Mouse (Mus musculus) T-helper 17 cell (primary cell): ENCODE results near the gene Etnppl.

ENCODE experiments used
- in situ Hi-C, 2 experiments: fragments of 300-600 bp; cut with MboI, MseI; formaldehyde crosslinking; loops; 1 replicate in 1 of 2; 2 replicates in 1 of 2; pipeline ENCODE4 v1.15.1; 2025; ENCODE audit warnings: high pct_unique_total_duplicates in 2 of 2

The Etnppl gene

DNA sequence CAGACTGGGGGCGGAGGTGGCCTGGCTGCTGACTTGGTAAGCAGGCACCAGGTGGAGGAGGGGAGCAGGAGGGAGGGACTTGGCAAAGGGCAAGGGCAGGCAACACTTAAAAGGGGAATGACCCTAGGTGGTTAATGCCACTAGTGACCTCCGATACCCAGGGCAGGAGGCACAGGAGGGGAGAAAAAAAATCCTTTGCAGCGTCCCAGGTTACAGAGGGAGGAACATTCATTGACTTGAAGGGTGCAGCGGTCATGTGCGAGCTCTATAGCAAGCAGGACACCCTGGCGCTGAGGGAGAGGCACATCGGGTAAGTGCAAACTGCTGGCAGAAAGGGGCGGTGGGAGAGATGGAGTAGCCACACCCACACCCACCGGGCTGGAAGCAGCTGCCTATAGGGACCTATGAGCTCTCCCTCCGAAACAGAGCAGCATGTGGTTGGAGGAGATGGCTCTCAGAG, at the start of gene Etnppl:
Gene Etnppl, plus strand, starts transcription at position 10 of the 460 bp plus-strand sequence.
- in situ Hi-C loops: no loop called here

DNA sequence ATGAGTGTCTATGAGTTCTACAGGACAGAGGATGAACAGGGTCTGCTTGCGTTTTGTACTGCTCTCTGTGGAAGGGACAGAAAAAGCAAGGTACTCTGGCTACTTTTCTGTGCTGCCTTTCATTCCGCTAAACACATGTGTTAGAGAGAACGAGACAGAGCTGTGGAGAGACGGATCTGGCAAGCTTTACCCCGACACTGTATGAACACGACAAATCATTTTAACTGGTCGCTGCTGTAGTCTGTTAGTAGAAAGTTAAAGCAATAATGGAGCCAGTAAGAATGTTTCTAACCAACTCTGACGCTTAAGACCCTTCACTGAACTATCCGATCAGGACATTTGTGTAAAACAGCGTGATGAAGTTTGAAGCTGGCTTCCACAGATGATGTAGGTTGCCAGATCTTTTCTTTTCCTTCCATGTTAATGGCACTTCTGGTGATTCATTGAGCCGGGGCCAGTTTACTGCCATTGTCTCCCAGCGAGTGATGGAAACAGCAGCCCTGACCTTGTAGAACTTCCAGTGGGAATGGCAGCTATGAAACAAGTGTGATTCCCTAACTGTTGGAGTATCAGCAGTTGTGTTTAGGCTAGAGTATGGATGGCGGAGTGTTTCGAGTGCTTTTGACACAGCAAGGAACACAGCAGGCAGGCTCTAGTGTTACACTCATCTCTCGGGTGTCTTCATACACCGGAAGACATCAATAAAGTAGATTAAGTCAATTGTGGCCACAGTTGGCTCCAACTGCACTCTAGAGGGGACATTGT, 48.7 kb upstream of the Etnppl start:
- in situ Hi-C loops: no loop called here

DNA sequence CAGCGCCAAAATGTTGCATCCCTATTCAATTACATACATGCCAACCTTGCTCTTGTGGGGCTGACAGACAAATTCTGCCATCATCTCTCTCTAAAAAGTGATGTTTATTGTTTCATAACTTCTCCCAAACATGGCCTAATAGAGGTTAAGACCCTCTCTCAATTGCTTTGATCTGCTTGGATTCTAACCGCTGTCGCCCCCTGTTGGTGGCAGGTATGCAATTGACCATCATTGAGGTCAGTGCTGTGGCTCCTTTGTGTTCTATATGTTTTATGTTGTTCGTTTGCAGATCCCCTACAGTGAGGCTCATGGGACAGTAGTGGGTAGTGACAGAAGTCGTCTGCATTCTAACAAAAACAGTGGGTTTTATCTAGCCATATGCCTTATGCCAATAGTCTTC, 44.0 kb upstream of the Etnppl start:
- in situ Hi-C loops: no loop called here

DNA sequence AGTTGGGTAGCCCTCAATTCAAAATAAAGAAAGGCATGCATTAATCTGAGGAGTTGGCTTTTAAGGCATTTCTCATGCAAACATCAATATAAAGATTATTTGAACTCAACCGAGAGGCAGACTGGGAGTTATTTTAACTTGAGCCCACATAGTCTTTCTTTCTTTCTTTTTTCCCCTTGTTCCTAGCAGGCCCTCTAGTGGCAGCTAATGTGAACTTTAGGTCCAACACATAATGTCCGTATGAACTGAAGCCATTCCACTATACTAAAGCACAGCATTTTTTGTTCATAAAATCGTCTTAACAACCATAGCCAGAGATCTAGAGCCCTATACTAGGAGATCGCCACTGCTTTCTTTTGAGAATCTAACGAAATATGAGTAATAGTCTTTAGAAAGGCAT, 42.6 kb upstream of the Etnppl start:
- in situ Hi-C loops: loop anchor here (5.0 kb wide), 2 partner anchors 472 to 477 kb away; no protein-coding TSS in a partner anchor

DNA sequence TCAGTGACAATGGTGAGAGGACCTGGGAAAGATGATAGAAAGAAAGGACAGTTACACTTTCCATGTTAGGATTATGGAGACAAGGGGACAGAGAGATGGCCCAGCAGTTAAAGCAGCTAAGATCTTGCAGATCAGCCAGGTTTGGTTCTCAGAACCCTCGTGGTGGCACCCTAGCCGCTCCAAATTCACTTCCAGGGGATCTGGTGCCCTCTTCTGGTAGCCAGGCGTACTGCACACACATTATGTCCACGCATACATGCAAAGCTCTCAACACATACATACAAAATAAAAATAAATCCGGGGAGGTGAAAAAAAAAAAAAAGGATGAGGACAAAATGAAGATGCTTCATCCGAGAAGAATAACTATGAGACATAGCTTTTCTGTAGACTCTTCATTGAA, 40.6 kb upstream of the Etnppl start:
- in situ Hi-C loops: loop anchor here (5.0 kb wide), 2 partner anchors 474 to 479 kb away; no protein-coding TSS in a partner anchor

DNA sequence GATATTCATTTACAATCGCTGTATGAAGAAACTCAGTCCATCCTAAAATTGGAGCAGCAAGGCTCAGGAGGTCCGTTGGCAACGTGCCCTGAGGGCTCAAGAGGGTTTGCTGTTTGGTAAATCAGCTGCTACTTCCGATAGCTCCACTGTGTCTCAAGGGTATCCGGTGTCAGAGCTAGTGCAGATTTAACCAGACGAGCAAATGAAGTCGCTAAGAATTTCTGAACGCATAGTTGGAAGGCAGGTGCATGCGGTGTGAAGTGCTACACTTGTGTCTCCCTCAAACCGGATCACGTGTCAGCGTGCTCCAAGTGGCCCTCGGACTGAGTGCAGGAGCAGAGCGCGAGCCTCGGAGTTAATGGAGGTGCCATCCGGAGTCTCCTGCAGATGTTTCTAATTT, 37.7 kb upstream of the Etnppl start:
- in situ Hi-C loops: loop anchor here (5.0 kb wide), 2 partner anchors 477 to 482 kb away; no protein-coding TSS in a partner anchor

DNA sequence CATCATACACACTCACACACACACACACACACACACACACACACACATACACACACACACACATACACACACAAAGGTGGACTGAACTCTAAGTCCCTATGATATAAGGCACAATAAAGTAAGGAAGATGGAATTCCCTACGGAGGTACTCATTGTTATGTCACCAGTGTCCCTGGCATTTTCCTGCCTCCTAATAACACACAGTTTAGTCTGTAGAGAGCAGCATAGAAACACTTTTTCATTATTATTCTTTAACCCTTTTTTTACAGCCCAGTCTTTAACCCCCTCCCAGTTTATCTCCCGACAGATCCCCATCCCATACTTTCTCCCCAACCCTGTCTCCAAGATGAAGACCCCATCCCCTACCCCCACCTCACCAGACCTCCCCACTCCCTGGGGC, 35.7 kb upstream of the Etnppl start:
- in situ Hi-C loops: no loop called here

DNA sequence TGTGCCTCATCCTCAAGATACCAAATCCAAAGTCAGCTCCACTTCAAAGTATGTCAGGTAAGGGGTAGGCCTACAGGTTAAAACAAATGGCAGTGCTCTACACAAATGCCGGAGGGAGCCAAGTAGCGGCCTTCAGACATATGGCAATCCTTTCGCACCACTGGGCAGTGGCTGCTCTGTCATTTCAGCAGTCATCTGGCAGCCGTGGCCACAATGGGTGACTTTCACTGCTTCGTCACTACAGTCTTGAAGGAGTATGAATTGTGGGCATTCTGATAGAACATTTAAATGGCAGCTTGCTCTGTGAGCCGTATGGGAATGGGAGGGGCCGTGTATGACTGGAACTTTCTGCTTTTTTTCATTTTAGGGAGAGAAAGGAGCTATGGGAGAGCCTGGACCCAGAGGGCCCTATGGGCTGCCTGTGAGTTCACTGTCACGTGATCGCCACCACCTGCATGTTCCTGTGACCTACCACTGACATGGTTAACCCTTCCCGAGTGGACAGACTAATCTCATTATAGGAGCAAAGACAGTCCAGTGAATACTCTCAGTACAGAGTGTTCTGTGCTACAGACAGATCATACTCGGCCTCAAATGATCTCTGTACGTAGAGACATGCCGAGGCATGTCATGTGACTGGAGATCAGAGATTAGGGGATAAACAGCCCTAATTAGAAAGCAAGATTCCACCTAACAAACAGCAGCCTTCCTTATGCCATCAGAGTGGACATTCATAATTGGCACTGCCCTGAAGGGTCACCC, 34.2 kb upstream of the Etnppl start:
- in situ Hi-C loops: no loop called here

DNA sequence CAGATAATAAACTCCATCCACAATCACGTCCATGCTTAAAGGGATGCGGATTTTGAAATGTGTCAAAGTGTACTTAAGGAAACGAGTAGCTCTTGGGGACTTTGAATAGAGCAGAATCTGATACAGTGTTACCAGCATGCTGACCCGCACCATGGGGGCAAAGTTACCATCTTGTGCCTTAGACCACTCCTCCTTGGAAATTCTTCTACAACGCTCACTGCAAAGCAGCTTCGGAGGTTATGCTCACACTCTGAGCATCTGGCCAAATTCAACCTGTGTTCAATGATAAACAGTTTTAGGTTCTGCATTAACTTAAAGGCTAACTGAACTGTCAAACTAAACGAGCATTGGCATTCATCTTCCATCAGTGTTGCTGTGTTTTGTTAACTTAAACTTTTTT, 33.2 kb upstream of the Etnppl start:
- in situ Hi-C loops: no loop called here

DNA sequence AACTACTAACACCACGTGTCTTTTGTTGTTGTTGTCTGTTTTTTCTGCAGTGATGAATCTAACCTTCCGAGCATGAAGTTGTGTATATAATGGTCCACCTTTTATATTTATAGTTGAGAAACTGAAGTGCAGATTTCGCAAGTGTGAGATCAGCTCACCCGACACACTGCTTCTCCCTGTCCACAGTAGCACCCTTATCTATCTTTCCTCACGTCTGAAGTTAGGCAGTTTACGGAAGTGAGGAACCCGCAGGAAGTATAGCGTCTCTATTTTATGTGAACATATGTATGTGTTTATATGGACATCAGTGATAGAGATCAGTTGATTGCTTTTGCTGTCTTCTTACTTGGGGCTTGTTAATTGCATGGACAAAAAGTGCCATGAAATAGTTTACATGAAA, 22.2 kb upstream of the Etnppl start:
- in situ Hi-C loops: no loop called here

DNA sequence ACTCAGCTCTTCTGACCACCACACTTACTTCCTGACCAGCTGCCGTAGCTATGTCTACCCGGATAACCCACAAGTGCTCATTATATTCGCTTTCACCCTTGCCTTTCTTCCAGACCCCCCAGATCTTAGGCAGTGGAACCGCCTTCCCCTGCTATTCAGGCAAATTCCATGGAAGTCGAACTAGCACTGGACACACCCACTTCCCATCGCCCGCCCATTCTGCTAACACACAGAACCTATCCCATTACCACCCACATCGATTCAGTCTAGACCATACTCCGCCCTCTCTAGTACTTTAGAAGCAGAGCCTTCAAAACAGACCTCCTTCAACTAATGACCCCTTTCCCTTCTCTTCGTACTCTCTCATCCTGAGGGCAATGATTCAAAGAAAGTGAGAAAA, 15.8 kb upstream of the Etnppl start:
- in situ Hi-C loops: no loop called here

DNA sequence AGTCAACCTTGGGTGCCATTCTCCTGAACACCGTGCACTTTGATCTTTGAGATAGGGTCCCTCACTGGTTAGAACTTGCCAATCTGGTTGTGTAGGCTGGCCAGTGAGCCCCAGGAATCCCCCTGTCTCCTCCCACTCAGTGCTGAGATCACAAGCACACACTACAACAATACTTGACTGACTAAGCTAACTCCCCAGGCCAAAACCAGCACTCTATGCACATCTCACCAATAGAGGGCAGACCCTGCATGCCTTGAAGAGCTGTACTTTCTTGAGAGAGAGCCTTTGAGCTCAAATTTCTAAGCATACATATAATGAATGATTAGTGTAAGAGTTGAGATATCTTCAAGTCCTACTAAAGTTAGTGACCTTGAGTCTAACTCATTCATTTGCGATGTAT, 9.3 kb upstream of the Etnppl start:
- in situ Hi-C loops: no loop called here

DNA sequence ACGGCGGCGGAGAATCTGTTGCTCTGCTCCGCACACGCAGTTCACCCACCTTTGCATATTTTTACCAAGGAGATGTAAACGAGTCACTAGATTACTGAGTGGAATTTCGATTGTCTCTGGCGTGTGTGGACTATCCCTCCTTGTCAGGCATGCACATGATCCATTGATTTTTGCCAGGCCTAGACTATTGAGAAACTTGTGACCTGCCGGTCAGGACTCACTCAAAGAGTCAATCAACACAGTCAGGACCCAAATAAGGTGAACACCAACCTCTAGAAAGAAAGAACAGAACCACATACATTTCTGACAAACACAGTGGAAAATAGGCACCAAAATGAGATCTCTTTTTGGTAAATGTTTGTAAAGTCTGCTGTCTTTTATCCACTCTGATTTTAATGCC, 2.8 kb upstream of the Etnppl start:
- in situ Hi-C loops: no loop called here

DNA sequence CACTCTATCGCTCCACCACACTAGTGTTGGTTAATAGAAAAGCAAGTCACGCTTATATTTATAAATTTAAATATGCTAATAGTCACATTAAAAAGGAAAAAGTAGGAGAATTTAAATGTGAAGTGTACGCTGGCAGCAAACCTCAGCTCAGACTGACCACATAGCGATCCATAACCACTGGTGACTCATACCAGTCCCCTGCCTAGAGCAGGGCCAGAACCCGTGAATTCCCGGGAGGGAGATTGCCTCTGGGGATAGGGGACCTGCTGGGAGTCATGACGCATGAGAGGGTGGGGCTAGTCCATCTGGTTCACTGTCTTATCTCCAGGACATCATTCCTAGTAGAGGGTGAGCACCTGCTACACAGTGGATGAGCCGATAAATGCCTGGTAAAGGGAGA, 1.6 kb upstream of the Etnppl start:
- in situ Hi-C loops: no loop called here

DNA sequence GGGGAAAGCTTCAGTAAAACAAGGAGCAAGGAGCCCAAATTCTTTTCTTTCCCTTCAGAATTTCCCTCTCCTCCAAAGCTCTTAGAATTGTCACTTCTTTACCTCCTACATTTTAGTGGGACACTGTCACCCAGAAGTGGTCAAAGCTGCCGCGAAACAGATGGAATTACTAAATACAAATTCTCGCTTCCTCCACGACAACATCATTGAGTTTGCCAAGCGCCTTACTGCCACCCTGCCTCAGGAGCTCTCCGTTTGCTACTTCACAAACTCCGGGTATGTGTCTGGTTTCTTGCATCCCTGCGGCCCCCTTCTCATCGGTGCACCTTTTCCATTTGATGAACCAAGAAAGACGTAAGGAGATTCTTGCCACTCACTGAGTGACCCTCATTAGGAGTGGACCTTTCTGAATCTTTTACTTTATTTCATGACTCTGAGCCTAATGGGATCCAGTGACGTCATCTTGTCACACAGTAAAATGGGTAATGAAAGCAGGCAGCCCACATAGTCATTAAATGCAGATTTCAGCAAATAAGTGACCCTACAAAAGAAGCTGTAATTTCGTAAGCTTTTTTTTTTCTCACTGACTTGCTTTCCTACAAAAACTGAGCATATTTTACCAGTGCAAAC, 3.4 kb downstream of the Etnppl start:
- in situ Hi-C loops: loop anchor here in 1 of 2 experiments (10.0 kb wide), 1 partner anchor 1524 kb away; no protein-coding TSS in a partner anchor

DNA sequence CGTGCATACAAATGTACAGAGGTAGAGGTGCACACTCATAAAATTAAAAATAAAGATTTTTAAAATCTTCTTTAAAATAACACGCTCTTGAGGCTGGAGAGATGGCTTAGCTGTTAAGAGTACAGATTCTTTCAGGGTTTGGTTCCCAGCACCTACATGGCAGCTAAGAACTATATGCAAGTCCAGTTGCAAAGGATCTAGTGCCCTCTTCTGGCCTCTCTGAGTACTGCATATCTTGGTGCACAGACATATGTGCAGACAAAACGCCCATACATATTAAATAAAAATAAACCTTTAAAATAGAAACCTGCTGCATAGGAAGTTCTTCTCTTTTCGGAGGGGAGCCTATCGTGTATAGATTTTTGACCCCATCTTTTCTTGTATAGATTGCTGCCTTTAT, 11.1 kb downstream of the Etnppl start:
- in situ Hi-C loops: loop anchor here in 1 of 2 experiments (10.0 kb wide), 1 partner anchor 1516 kb away; no protein-coding TSS in a partner anchor

DNA sequence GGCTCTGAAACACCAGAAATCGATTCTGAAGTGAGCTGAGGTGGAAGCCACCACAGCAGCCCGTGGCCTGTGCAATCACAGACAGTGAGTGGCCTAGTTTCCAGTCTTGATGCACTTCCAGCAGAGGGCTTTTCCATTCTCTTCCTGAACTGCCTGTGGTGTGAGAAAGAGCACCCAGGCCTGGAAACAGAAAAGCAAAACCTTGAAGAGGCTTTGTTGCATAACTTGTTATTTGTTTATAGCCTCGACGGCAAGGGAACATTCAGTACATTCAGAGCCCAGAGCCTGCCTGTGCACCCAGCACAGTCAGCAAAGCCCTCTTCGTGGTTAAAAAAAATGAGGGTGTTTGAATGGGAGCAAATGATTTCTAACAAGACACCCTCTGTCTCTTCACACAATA, 16.6 kb downstream of the Etnppl start:
- in situ Hi-C loops: no loop called here

DNA sequence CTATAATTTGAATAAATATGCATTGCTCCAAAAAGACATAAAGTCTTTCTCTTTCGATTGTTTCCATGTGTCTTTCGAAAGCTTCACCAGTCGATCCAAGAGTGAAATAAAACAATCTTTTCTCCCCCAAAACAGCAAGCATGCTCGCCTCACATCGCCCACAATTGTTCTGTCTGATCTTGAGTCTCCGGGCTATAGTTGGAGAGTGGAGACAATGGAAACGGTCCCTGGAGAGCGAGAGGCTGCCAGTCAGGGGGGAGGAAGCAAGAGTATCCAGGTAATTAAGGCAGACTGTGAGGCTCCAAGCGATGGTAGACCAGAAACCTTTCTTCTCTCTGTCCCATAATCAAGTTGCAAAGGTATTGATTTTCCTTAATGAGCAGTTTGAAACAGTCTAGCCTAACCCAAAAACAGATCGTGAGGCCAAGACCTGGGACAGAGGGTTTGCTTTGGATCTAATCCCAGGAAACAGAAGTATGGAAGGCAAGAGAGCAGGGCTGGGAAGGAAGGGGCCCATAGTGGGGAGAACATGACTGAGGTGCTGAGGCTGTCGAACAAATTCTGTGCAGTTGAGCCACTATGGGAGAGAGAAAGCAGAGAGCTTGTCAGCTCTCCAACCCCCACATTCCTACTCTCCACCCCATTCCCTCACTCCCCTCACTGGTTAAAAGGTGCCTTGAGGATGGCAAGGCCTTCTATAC, 29.0 kb downstream of the Etnppl start:
- in situ Hi-C loops: loop anchor here in 1 of 2 experiments (10.0 kb wide), 1 partner anchor 1569 kb away; no protein-coding TSS in a partner anchor

DNA sequence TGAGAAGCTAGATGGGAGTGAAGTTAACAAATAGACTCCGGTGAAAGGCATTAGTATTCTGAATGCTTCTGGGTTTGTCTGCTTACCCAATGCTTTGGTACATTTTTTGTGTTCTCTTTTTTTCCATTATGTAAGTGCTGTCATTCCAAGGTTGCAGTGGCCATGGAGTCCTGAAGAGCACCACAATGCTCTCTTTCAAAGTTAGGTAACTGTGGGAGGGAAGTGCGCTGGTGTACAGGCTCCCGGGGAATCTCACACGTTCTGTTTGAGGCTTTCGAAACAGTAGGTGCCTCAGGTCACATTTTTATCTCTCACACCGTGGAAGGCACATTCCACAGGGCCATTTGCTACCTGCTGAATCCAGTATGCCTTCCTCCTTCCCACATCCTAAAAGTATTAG, 32.3 kb downstream of the Etnppl start:
- in situ Hi-C loops: loop anchor here in 1 of 2 experiments (10.0 kb wide), 1 partner anchor 1565 kb away; no protein-coding TSS in a partner anchor

DNA sequence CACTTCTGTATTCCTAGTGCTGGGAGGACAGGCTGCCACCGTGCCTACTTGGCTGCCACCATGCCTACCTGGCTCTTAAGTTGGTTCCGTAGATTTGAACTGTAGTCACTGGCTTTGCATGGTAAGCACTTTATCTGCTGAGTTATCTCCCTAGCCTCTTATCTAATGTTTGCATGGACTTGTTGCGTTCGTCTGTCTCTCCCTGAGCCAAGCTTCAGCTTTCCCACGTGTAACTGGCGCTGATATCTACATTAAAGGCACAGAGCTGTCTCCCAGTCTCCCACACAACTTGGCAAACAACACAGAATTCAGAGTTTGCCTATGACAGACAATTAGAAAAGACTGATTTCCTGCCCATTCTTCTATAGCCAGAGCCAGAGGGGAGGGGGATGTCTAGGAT, 43.4 kb downstream of the Etnppl start:
- in situ Hi-C loops: no loop called here

DNA sequence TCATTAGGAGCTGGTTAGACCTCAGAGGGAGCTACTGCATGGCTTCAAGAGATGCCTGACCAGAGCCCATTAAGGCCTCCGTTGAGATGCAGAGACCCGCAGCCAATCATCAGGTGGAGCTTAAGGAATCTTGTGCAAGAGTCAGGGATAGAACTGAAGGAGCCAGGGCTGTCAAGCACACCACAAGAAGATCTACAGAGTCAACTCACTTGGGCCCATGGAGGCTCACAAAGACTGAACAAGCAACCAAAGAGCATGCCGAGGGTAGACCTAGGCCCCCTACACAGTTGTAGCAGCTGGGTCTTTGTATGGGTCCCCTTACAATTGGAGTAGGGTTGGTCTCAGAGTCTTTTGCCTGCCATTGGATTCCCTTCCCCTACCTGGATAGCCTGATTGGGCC, 45.2 kb downstream of the Etnppl start:
- in situ Hi-C loops: no loop called here
